Mouse (Mus musculus) midbrain, postnatal 0 days (tissue): ENCODE measurements around the gene Serac1. TPM values are rescaled to one million over a fixed set of nuclear protein-coding genes. Genes with fewer than 3 reads are reported as not detected.

Source experiments
- ATAC-seq: fragments of 200-750 bp; cut with Nextera tagmentation; 2 replicates; pipeline ENCODE4 v1.8.0; 2017; ENCODE audit warnings: moderate number of reproducible peaks, mild to moderate bottlenecking, moderate TSS enrichment, moderate library complexity; ENCODE audit not compliant: low FRiP score
- DNase-seq: peaks from one replicate; pipeline ENCODE4 v3.0.0-alpha.2; 2015; ENCODE audit warnings: low spot score
- H3K27ac ChIP-seq: fragments of 300-500 bp; sonication (generic); 2 replicates; pipeline ENCODE4 v1.5.1; 2014; ENCODE audit warnings: low read depth, mild to moderate bottlenecking, low read length, mixed read lengths
- H3K27me3 ChIP-seq: fragments of 300-500 bp; sonication (generic); 2 replicates; pipeline ENCODE4 v1.6.1; 2014; ENCODE audit warnings: low read length, control low read depth, mixed read lengths; ENCODE audit not compliant: insufficient read depth
- H3K36me3 ChIP-seq: fragments of 300-500 bp; sonication (generic); 2 replicates; pipeline ENCODE4 v1.6.1; 2014; ENCODE audit warnings: low read length, control low read depth, mixed read lengths; ENCODE audit not compliant: insufficient read depth
- H3K4me1 ChIP-seq: fragments of 300-500 bp; sonication (generic); 2 replicates; pipeline ENCODE4 v1.6.1; 2014; ENCODE audit warnings: mild to moderate bottlenecking, control low read depth, antibody characterized with exemption, low read length, mixed read lengths; ENCODE audit not compliant: insufficient read depth
- H3K4me2 ChIP-seq: fragments of 300-500 bp; sonication (generic); 2 replicates; pipeline ENCODE4 v1.6.1; 2014; ENCODE audit warnings: low read depth, mild to moderate bottlenecking, low read length, mixed read lengths; ENCODE audit not compliant: poor library complexity, severe bottlenecking
- H3K4me3 ChIP-seq: fragments of 300-500 bp; sonication (generic); 2 replicates; pipeline ENCODE4 v1.5.1; 2014; ENCODE audit warnings: low read depth, mild to moderate bottlenecking, low read length, moderate library complexity
- H3K9ac ChIP-seq: fragments of 300-500 bp; sonication (generic); replicated peaks from 2 replicates; pipeline ENCODE4 v1.6.1; 2014; ENCODE audit warnings: mild to moderate bottlenecking, low read length, moderate library complexity, mixed read lengths; ENCODE audit not compliant: poor library complexity, severe bottlenecking
- H3K9me3 ChIP-seq: fragments of 300-500 bp; sonication (generic); 2 replicates; pipeline ENCODE4 v1.6.1; 2016; ENCODE audit warnings: low read length, control low read depth
- CTCF ChIP-seq: IDR thresholded peaks from 2 replicates; pipeline ENCODE4 v1.5.1; 2016; ENCODE audit warnings: antibody characterized with exemption, mild to moderate bottlenecking
- WGBS: fragments of 180-500 bp; shearing (Covaris S2); extraction: QIAGEN DNeasy Blood & Tissue Kit; methylation state at CpG from one replicate; pipeline ENCODE4 v1.1.7; 2014; 5-methylcytosine and 5-hydroxymethylcytosine counted together
- polyA plus RNA-seq: library from polyadenylated mRNA; unstranded; fragments of >200 nt; fragmentation: Nextera tagmentation; extraction: Ambion mirVana; gene quantifications from 2 replicates; pipeline ENCODE4 v1.2.1, GENCODE M21; 2015
- total RNA-seq: library from RNA; depleted of rRNA; stranded (reverse); fragments of >200 nt; gene quantifications from 2 replicates; pipeline ENCODE4 v1.2.3, GENCODE M21; 2014

The Serac1 gene
- total and polyA plus RNA-seq, 2 experiments from 2014 or later: 6.8 to 14.3 TPM

- no peaks in the 10 kb centered on the region for H3K9me3 ChIP-seq
- H3K27ac ChIP-seq: no peak overlapping the region
- no peak overlapping the region for H3K9ac ChIP-seq
- peaks cover 13% of the 10 kb centered on the region for H3K4me1 ChIP-seq
- ATAC-seq (no peak), DNase-seq (no peak)
- TF ChIP-seq CTCF: no peak
- no peak overlapping the region for H3K4me2 ChIP-seq
- 82% methylated on average over 6 of the region's 6 CpGs for WGBS
- H3K36me3 ChIP-seq: no peaks in the 10 kb centered on the region
- no peaks in the 10 kb centered on the region for H3K27me3 ChIP-seq
- no peak overlapping the region for H3K4me3 ChIP-seq
Observed at GRCm38 (mm10) chr17:6001389-6001788, 78.2 kb downstream of the Serac1 start.

GRCm38 (mm10) chr17:6000864-6001319, 78.6 kb downstream of the Serac1 start:
- WGBS: 87% methylated on average over 8 of the region's 8 CpGs

DNA sequence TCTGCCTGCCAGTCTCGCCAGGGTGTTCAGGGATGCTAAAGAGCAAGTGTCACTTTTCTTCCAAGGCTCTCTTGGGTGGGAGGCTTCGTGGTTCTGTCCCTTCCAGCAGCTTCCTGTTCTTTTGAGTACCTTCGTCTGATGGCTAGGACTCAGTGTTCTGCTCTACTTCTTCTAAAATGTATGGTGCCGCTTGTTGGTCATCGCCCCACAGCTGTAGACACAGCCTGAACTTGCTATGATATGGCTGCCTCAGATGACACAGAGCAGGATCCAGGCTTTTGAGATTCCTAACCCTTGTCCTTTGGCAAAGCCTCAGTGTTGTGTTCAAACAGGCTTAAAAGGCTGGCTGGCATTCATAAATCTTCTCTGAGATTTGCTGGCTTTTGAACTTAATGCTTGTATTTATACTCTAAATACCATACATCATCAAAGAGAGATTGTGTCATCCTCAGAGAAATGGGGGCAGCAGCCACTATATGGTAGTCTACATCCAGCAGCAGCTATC, 80.5 kb downstream of the Serac1 start:
- Histone ChIP-seq H3K4me1 (peaks cover 5% of the 10 kb centered on the region; the same call in 1 of the 2 replicates), H3K4me3 (no peak overlapping the region), H3K27me3 (no peaks in the 10 kb centered on the region), H3K9me3 (no peaks in the 10 kb centered on the region), H3K4me2 (no peak overlapping the region), H3K36me3 (no peaks in the 10 kb centered on the region), H3K9ac (no peak overlapping the region), H3K27ac (no peak overlapping the region)
- DNase-seq (no peak), ATAC-seq (no peak)
- TF ChIP-seq CTCF: no peak
- WGBS: 80% methylated on average over 5 of the region's 5 CpGs

More at GRCm38 (mm10) chr17:6000864-6001319, 78.6 kb downstream of the Serac1 start:
- peaks cover 10% of the 10 kb centered on the region; the same call in 1 of the 2 replicates for H3K4me1 ChIP-seq
- DNase-seq (no peak), ATAC-seq (no peak)
- no peaks in the 10 kb centered on the region for H3K27me3 ChIP-seq
- TF ChIP-seq CTCF: no peak
- no peaks in the 10 kb centered on the region for H3K36me3 ChIP-seq
- no peak overlapping the region for H3K4me3 ChIP-seq
- no peak overlapping the region for H3K27ac ChIP-seq
- H3K9me3 ChIP-seq: no peaks in the 10 kb centered on the region
- H3K4me2 ChIP-seq: no peak overlapping the region
- H3K9ac ChIP-seq: no peak overlapping the region

DNA sequence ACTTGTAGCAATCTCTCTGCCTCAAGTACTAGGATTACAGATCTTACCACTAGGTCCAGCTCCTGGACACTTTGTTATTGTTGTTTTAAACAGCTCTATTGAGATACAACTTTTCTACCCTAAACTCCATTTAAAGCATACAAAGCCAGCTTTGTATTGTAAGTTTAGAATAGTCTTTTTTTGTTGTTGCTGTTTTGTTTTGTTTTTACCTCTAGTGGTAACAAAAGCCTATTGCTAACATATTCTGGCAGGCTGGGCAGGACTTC, 81.4 kb downstream of the Serac1 start:
- peaks cover 5% of the 10 kb centered on the region; the same call in 1 of the 2 replicates for H3K4me1 ChIP-seq
- ATAC-seq (no peak), DNase-seq (no peak)
- no peak overlapping the region for H3K4me3 ChIP-seq
- no peak overlapping the region for H3K9ac ChIP-seq
- TF ChIP-seq CTCF: no peak
- H3K9me3 ChIP-seq: no peaks in the 10 kb centered on the region
- no peaks in the 10 kb centered on the region for H3K27me3 ChIP-seq
- H3K27ac ChIP-seq: no peak overlapping the region
- no peak overlapping the region for H3K4me2 ChIP-seq
- H3K36me3 ChIP-seq: no peaks in the 10 kb centered on the region

GRCm38 (mm10) chr17:5997380-5998234, 81.9 kb downstream of the Serac1 start:
- Histone ChIP-seq H3K27me3 (no peaks in the 10 kb centered on the region), H3K36me3 (no peaks in the 10 kb centered on the region), H3K27ac (no peak overlapping the region), H3K4me2 (no peak overlapping the region), H3K9ac (no peak overlapping the region), H3K9me3 (no peaks in the 10 kb centered on the region), H3K4me1 (peaks cover 5% of the 10 kb centered on the region; the same call in 1 of the 2 replicates), H3K4me3 (no peak overlapping the region)
- peak; percentile 64 for DNase-seq
- TF ChIP-seq CTCF: no peak
- no peak for ATAC-seq
- WGBS: 77% methylated on average over 16 of the region's 16 CpGs

DNA sequence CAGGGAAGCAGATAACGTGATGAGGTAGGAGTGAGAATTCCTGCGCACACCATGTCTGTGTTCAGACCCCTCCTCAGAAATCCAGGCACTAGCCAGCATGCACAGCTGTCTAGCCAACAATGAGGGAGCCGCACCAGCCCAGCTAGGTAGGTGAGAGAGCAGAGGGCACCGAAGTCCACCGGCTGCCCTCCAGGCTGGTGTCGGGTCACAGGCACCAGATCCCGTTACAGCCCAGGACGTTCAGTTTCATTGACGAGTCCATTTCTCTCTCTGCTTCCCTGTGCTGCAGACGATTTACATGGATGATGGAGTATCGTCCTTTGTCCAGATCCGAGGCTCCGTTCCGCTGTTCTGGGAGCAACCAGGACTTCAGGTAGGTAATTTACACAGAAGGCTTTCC, 83.0 kb downstream of the Serac1 start:
- H3K4me2 ChIP-seq: no peak overlapping the region
- H3K4me1 ChIP-seq: peaks cover 5% of the 10 kb centered on the region; the same call in 1 of the 2 replicates
- no peaks in the 10 kb centered on the region for H3K36me3 ChIP-seq
- no peak for TF ChIP-seq CTCF
- H3K27ac ChIP-seq: no peak overlapping the region
- no peaks in the 10 kb centered on the region for H3K27me3 ChIP-seq
- H3K9me3 ChIP-seq: no peaks in the 10 kb centered on the region
- no peak overlapping the region for H3K4me3 ChIP-seq
- H3K9ac ChIP-seq: no peak overlapping the region
- ATAC-seq (no peak), DNase-seq (no peak)
- WGBS: 88% methylated on average over 14 of the region's 14 CpGs
